Mouse (Mus musculus) spleen, postnatal 14 days (tissue): ENCODE measurements at regions not wholly inside any gene's neighbourhood (a gene's known extent, or its start where the extent isn't known, plus 50 kb on each side); places are given as distances from the start of the nearest gene placed in this dataset.

Experiments
- DNase-seq, 2 experiments: peaks; one replicate each; pipeline ENCODE4 v3.0.0; 2021 to 2022; ENCODE audit warnings: low spot score in 2 of 2

DNA sequence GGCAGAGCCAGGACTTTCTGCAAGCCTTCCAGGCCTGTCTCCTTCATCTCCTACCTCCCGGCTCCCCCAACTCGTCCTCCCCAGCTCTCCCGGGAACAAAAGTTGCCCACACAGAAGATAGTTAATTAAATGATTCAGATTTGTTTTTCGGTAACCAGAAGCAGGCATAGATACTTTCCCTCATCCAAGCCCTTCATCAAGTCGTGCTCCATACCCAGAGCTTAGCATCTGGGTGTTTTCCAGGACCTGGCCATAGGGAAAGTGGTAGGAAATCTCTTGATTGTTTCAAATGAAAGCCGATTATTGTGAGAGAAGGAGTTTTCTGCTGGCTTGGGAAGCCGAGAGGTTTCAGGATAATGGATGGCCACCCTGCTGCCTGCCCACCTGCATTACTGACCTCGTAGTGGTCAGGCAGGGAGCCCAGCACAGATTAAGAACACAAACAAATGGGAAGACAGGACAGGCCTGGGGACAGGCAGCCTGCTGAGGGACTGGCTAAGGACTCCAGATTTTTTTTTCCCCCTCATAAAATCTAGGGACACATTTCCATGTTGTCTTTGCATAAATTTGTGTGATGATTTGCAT lies 142.2 kb upstream of the Cadm1 start:
- DNase-seq = no peak

- no peak for DNase-seq
These were observed 140.1 kb upstream of the Cadm1 start for GRCm38 (mm10) chr9:47389901-47390300.

DNA sequence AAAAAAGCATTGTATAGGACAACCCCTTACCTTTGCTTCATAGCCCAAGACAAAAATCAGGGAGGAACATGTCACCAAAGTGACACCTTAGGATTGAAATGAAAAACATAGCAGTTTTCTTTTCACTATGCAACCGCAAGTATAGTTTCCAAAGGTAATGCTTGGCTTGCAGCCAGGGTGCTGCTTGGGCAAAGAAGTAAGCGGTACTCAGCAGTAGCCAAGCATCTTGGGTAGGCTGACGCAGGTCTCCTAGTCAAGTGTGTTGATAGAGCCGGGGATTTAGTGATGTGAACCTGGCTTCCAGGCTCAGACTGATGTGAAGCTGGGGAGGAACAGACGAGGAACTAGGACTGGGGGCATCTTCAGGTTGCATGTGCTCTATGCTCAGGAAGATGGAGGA lies 138.3 kb upstream of the Cadm1 start:
- no peak for DNase-seq

- DNase-seq = no peak
These were observed 130.4 kb upstream of the Cadm1 start for GRCm38 (mm10) chr9:47399598-47399997.

DNA sequence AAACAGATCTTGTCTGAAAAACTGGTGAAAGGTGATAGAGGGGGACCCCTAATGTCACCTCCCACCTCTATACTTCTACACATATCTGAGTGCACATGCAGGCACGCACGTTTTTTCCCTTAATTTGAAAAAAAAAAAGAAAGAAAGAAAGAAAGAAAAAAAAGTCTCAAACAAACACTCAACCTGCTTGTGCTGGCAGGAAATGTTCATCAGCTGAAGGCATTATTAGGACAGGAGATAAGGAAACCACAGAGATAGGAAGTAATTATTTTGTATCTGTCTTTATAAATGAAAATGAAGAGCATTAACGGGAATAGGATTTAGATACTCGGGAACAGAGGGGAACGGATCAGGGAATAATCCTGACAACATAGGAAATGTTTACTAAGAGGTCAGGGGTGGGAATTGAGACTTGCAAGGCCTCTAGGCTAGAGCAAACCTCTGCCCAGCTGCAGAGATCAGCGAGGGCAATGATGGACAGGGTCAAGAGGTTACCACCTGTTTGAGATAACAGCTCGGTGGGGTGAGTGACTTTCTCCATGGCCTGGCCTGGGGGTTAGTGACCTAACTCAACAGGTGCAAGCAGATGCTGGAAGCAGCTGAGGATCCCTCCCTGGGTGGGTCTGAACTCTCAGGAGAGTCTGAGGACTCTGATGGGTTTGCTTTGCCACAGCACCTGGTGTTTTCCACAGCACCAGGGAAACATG lies 129.7 kb upstream of the Cadm1 start:
- DNase-seq = no peak

DNA sequence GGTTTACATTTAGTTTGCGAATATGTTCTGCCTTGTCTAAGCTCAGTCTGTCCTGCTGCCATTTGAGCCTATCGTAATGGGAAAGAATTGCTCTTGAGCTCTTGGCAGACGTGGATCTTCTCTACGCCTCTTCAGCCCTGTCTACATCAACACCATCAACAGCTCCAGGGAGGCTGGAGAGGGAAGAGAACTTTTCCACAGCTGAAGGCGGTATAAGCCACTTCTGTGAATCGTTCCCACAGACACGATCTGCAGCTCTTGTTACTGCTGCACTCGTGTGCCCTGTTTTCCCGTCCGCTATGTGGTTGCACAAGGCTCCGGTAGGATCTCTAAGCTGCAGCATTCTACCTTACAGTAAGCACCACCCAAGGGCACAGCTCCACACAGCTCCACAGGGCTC lies 128.5 kb upstream of the Cadm1 start:
- DNase-seq = no peak

DNA sequence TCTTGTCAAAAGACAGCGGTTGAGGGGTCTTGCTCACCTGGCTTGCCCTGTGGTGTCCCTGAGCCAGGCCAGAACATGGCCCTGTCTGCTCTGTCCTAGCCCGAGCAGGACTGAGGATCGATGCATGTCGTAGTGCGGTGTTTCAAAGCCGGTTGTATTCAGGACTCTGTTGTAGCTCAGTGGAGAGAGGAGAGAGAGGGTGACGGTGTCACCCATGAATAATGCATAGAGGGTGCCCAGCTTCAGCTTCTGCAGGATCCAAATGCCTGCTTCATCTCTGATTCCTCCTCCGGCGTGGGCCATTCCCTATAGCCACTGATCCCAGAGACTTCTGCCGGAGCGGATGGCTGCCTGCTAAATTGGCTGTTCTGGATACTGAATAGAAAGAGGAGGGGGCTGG lies 126.7 kb upstream of the Cadm1 start:
- DNase-seq = no peak

DNA sequence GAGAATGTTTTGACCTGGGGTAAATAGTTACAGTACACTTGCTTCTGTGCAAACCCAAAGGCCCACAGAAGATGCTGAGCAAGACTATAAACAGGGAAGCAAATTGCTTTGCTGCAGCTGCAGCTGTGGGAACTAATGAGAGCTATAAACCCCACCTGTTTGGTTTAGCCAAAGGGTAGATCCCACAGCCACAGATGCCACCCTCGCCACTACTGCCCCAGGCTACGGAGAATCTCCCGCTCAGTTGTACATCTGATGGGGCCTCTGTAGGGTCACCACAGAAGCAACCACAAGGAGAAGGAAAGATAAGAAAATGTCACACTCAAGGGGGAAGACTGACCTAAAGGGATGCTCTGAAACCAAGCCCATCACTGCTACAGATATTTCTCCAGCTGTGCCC lies 125.2 kb upstream of the Cadm1 start:
- no peak for DNase-seq

DNA sequence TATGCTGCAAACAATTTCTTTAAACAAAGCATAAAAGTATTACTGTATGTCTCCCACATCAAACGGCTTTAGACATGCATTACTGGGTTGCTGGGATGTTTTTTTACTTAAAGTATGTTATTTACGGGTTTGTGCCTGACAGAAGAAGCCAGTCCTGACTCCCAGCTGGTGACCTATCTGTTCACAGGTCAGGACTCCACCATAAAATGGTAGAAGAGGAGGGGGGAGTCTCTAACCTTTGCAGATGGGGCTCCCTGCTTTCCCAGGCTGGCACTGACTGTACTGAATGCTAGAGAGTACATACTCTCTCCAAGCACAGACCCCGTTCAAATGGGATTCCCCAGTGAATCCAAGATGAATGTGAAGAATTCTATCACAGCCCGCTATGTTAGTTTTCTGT lies 124.4 kb upstream of the Cadm1 start:
- DNase-seq = no peak

- DNase-seq = no peak
These were observed 122.8 kb upstream of the Cadm1 start for GRCm38 (mm10) chr9:47407007-47407670.

DNA sequence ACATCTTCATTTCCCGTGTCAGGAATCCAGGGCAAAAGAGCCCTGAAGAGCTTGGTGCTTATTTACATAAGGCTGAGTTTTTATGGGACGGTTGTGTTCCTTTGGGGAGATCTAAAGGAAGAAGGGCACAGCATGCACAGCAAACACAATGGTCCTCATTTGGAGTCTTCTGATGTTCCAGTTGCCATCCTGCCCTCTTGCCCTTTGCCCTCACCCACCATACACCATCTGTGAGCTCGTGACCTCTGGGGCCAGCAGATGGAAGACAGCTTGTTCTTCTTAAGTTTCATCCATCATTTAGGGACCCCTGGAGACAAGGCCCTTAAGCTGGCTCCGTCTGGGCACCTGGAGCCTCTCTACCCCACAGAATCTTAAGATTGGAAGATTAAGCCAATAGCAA lies 121.9 kb upstream of the Cadm1 start:
- no peak for DNase-seq

DNA sequence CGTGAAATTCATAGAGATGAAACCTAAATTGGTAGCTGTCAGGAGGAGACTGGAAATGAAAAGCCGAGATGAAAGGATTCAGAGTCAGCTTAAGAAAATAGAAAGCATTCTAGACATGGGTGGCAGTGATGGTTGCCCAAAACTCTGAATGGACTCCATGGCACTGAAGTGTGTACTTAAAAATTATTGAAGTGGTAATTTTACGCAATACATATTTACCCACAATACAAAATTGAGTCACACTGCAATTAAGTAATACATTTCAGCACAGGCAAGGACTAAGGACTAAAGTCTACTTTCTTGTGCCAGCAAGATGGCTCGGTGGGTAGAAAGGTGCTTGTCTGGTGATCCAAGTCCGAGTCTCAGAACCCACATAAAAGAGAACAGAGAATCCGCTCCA lies 120.4 kb upstream of the Cadm1 start:
- no peak for DNase-seq

- no peak for DNase-seq
These were observed 117.2 kb upstream of the Cadm1 start for GRCm38 (mm10) chr9:47412786-47413185.

- DNase-seq = no peak
These were observed 115.5 kb upstream of the Cadm1 start for GRCm38 (mm10) chr9:47414350-47414988.

- DNase-seq = no peak
These were observed 107.8 kb upstream of the Cadm1 start for GRCm38 (mm10) chr9:47422151-47422599.

GRCm38 (mm10) chr9:47422741-47423461 lies 107.1 kb upstream of the Cadm1 start:
- no peak for DNase-seq

GRCm38 (mm10) chr9:47423462-47423832 lies 106.5 kb upstream of the Cadm1 start:
- DNase-seq = no peak

- DNase-seq = no peak
These were observed 105.8 kb upstream of the Cadm1 start for GRCm38 (mm10) chr9:47424191-47424590.

DNA sequence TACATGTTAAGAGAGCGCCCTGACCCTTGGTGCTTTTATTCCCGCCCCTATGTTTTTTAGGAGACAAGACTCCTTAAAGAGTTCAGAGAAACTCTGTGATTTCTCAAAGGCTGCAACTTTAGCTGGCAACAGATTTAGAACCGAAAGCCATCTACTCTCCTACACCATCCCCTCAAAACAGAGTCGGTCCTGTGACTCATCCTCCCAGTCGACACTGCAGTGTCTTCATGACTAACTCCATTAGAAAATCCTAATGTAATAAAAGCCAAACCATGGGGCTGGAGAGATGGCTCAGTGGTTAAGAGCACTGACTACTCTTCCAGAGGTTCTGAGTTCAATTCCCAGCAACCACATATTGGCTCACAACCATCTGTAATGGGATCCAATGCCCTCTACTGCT lies 103.3 kb upstream of the Cadm1 start:
- no peak for DNase-seq

- DNase-seq = no peak
These were observed 101.1 kb upstream of the Cadm1 start for GRCm38 (mm10) chr9:47428710-47429341.

DNA sequence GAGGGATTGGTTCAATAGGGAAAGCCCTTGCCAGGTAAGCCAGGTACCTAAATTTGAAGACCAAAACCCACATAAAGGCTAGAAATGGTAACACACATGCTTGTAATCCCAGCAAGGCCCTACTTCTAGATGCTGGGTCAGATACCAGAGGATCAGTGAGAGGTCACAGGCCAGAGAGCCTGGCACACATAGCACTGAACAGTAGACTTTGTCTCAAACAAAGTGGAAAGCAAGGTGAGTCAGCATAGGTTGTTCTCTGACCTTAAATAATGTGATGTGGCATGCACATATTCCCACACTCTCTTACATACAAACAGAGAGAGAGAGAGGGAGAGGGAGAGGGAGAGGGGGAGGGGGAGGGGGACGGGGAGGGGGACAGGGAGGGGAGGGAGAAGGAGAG lies 100.3 kb upstream of the Cadm1 start:
- DNase-seq = no peak

DNA sequence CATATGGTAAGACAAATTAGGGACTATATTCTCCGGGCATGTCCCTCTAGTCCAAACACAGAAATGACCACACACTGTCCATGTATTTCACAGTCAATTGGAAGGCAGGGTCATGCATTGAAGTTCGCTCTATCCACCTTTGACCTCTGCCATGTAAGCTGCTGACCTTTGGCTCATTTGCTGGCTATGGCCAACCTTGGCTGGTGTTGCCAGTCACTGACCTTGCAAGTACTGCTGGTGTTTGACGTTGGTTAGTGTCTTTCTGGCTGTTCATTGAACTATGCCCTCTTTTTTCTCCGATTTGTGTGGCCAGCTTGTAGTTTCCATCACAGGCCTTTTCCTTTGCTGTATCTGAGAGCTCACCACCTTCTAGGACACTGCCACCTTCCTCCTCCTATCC lies 97.3 kb upstream of the Cadm1 start:
- no peak for DNase-seq
